ENCODE assay signal across 20 mouse cellular contexts in genomic region chr13:91091731-91092190, GRCm38 (mm10).
DNase-seq lines count a peak whose midpoint lies in the region; ATAC-seq and TF ChIP-seq lines count a peak whose summit lies in the region.
"Had no signal": no experiment of that assay in that cellular context is flagged by ENCODE, and none has a peak within 500 bp of the region (broad histone marks: within the 10 kb centered on the region; RNA-seq: fewer than 3 reads in every experiment).

No protein-coding gene starts in this region.

- no peak for TF ChIP-seq EP300 in CH12.LX (IDR thresholded peaks at IDR 0.05; ENCODE audit: low read length)

- DNase-seq in forebrain, postnatal 0 days: peak; percentile 10
- peak; percentile 43 for DNase-seq in CH12.LX (ENCODE audit: extremely low read depth)
- DNase-seq in induced T-regulatory cell, adult 2 months (ENCODE audit: low read depth): peak; percentile 80
- peak; percentile 49 to 62 for DNase-seq in natural killer cell, adult 2 months (ENCODE audit: low spot score in 2 of 2)
- DNase-seq in gastrocnemius, postnatal 4 days (ENCODE audit: low spot score in 2 of 2): no peak
- no peak for DNase-seq in adrenal gland, postnatal 10 days
- no peak for DNase-seq in ovary, postnatal 10 days (ENCODE audit: low spot score)
- DNase-seq: adrenal gland, postnatal 25 days; cerebellum, adult 11 months; cerebellum, adult 9-11 months; retina, postnatal 1 day; spleen, adult 18-20 months had no signal

- 0 out of 2 replicates have a peak, but pooled peaks cover 4% of the 10 kb centered on the region for H3K4me1 ChIP-seq in forebrain, postnatal 0 days (ENCODE audit: insufficient read depth)
- H3K4me1 ChIP-seq in forebrain, embryonic 13.5 days: peaks cover 14% of the 10 kb centered on the region
- peaks cover 12 to 45% of the 10 kb centered on the region in 2 experiments for H3K4me1 ChIP-seq in CH12.LX (ENCODE audit: control insufficient read depth in 1 of 2, insufficient read depth in 2 of 2)

- no peak for TF ChIP-seq CTCF in forebrain, postnatal 0 days (IDR thresholded peaks at IDR 0.05; ENCODE audit: low read depth)
- TF ChIP-seq CTCF in CH12.LX (conservative IDR thresholded peaks at IDR 0.05 in 1 of 2, IDR thresholded peaks at IDR 0.05 in 1 of 2; ENCODE audit: low read depth in 2 of 2, low read length in 2 of 2): no peak

- ATAC-seq in forebrain, postnatal 0 days: peak; percentile 11; the same call in 1 of the 2 replicates
- no peak for ATAC-seq in forebrain, embryonic 13.5 days
- ATAC-seq: intestine, postnatal 0 days had no signal

- in situ Hi-C loops in CH12.LX (cut with MboI; ENCODE audit: low pct_ligation_motif_present, low pct_unique_long_range_greater_than_20kb, low sequenced_read_pairs): no loop called here

- H3K4me3 ChIP-seq in forebrain, postnatal 0 days (ENCODE audit: low read depth, low read length): no peak overlapping the region
- H3K4me3 ChIP-seq in forebrain, embryonic 13.5 days: no peak overlapping the region
- H3K4me3 ChIP-seq in CH12.LX (replicated peaks in 1 of 3; ENCODE audit: low read depth in 2 of 3, low read length in 2 of 3, poor library complexity in 1 of 3): no peak overlapping the region
- H3K4me3 ChIP-seq: forebrain, embryonic 10.5 days; hindbrain, embryonic 15.5 days had no signal

- WGBS in forebrain, postnatal 0 days: 86% methylated on average over 2 of the region's 2 CpGs
- WGBS in forebrain, embryonic 13.5 days: 98% methylated on average over 2 of the region's 2 CpGs

- dilution Hi-C loops in CH12.LX (cut with MboI; ENCODE audit: extremely low pct_ligation_motif_present, extremely low pct_unique_long_range_greater_than_20kb, low sequenced_read_pairs): no loop called here

- H3K36me3 ChIP-seq in forebrain, postnatal 0 days (ENCODE audit: insufficient read depth): no peaks in the 10 kb centered on the region
- no peaks in the 10 kb centered on the region for H3K36me3 ChIP-seq in forebrain, embryonic 13.5 days (ENCODE audit: poor library complexity, severe bottlenecking)
- H3K36me3 ChIP-seq in CH12.LX (replicated peaks in 1 of 2; ENCODE audit: control insufficient read depth in 1 of 2, insufficient read depth in 1 of 2, low read length in 1 of 2): no peaks in the 10 kb centered on the region
- H3K36me3 ChIP-seq: forebrain, embryonic 10.5 days; hindbrain, embryonic 15.5 days had no signal

- H3K27ac ChIP-seq in forebrain, postnatal 0 days (ENCODE audit: low read depth, low read length): no peak overlapping the region
- H3K27ac ChIP-seq in forebrain, embryonic 13.5 days: no peak overlapping the region
- H3K27ac ChIP-seq in CH12.LX (ENCODE audit: insufficient read depth, low read depth): no peak overlapping the region
- H3K27ac ChIP-seq: forebrain, embryonic 10.5 days; hindbrain, embryonic 15.5 days; liver, embryonic 14.5 days; macrophage had no signal

- no peak overlapping the region for H3K9ac ChIP-seq in forebrain, postnatal 0 days
- no peak overlapping the region for H3K9ac ChIP-seq in forebrain, embryonic 13.5 days
- no peak overlapping the region for H3K9ac ChIP-seq in CH12.LX (ENCODE audit: insufficient read depth, low read depth)
- H3K9ac ChIP-seq: hindbrain, embryonic 15.5 days; liver, embryonic 14.5 days had no signal

- no peak for TF ChIP-seq RAD21 in CH12.LX (IDR thresholded peaks at IDR 0.05; ENCODE audit: low read depth, low read length)

- TF ChIP-seq POLR2A in CH12.LX (IDR thresholded peaks at IDR 0.05; ENCODE audit: low read depth, low read length): no peak

- H3K79me2 ChIP-seq in CH12.LX (replicated peaks; ENCODE audit: control insufficient read depth, extremely low read depth, insufficient read depth, poor library complexity, severe bottlenecking): no peaks in the 10 kb centered on the region

- H3K9me3 ChIP-seq in forebrain, postnatal 0 days (ENCODE audit: low read length): no peaks in the 10 kb centered on the region
- no peaks in the 10 kb centered on the region for H3K9me3 ChIP-seq in forebrain, embryonic 13.5 days (replicated peaks)
- peaks cover 4% of the 10 kb centered on the region for H3K9me3 ChIP-seq in CH12.LX (replicated peaks; ENCODE audit: low read length)
- H3K9me3 ChIP-seq: forebrain, embryonic 10.5 days; hindbrain, embryonic 15.5 days had no signal

- H3K27me3 ChIP-seq in forebrain, postnatal 0 days (ENCODE audit: insufficient read depth, low read length): no peaks in the 10 kb centered on the region
- H3K27me3 ChIP-seq in forebrain, embryonic 13.5 days: no peaks in the 10 kb centered on the region
- H3K27me3 ChIP-seq in CH12.LX (replicated peaks): no peaks in the 10 kb centered on the region
- H3K27me3 ChIP-seq: hindbrain, embryonic 15.5 days had no signal

- H3K4me2 ChIP-seq in forebrain, postnatal 0 days (ENCODE audit: low read depth): no peak overlapping the region
- H3K4me2 ChIP-seq in forebrain, embryonic 13.5 days: no peak overlapping the region
- peak overlapping the region; percentile 22 for H3K4me2 ChIP-seq in CH12.LX (ENCODE audit: insufficient read depth, low read depth, poor library complexity, severe bottlenecking)
- H3K4me2 ChIP-seq: heart, embryonic 11.5 days; hindbrain, embryonic 15.5 days; midbrain, embryonic 11.5 days had no signal

TF ChIP-seq in CH12.LX, 34 proteins besides CTCF, POLR2A, EP300 and RAD21:
- TF ChIP-seq JUND (conservative IDR thresholded peaks at IDR 0.05; ENCODE audit: low read depth, low read length) (no peak), BHLHE40 (IDR thresholded peaks at IDR 0.05; ENCODE audit: low read depth, low read length) (no peak), JUN (IDR thresholded peaks at IDR 0.05; ENCODE audit: insufficient read depth, low read depth, low read length) (peak; percentile 30; the same call in 1 of the 2 replicates)

Comparison
In these comparisons a context has a peak if more than half of its experiments do, and no peak if none do; other contexts are left out.
1. DNase-seq: peak in forebrain, postnatal 0 days (single experiment), CH12.LX (single experiment), induced T-regulatory cell, adult 2 months (single experiment) and natural killer cell, adult 2 months (2 of 2); none in gastrocnemius, postnatal 4 days (0 of 2), adrenal gland, postnatal 10 days (single experiment) and ovary, postnatal 10 days (single experiment).